ENCODE assay signal across 21 mouse cellular contexts in the genomic region with DNA sequence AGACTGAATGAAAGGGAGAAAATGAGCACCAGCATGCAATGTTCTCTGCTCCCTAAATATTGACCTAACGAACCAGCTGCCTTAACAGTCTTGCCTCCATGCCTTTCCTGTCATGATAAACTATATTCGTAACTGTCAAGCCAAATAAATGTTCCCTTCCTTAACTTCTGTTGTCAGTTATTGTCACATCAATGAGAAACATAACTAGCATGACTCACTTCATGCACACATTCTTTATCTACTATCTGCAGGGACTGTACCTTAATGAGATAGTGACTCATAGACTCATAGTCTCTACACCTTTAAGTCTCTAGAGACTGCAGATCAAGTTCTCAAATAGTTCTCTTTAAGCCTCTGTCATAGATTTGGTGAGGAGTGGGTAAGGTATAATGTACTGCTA.
"Had no signal": no experiment of that assay in that cellular context is flagged by ENCODE, and none has a peak within 500 bp of the region (broad histone marks: within the 10 kb centered on the region; RNA-seq: fewer than 3 reads in every experiment).

No protein-coding gene starts in this region.

- H3K4me2 ChIP-seq: liver, embryonic 15.5 days; lung, embryonic 15.5 days; midbrain, embryonic 11.5 days; midbrain, embryonic 13.5 days; midbrain, embryonic 15.5 days; neural tube, embryonic 13.5 days; neural tube, embryonic 15.5 days had no signal

- H3K4me1 ChIP-seq: liver, embryonic 15.5 days; lung, embryonic 15.5 days; midbrain, embryonic 13.5 days; midbrain, embryonic 15.5 days; neural tube, embryonic 13.5 days; neural tube, embryonic 15.5 days had no signal

- H3K9ac ChIP-seq: liver, embryonic 15.5 days; liver, postnatal 0 days; lung, embryonic 15.5 days; midbrain, embryonic 13.5 days; midbrain, embryonic 15.5 days; neural tube, embryonic 13.5 days; neural tube, embryonic 15.5 days had no signal

- H3K27me3 ChIP-seq: liver, embryonic 15.5 days; lung, embryonic 15.5 days; midbrain, embryonic 13.5 days; neural tube, embryonic 13.5 days; neural tube, embryonic 15.5 days had no signal

- H3K36me3 ChIP-seq: liver, embryonic 15.5 days; lung, embryonic 15.5 days; midbrain, embryonic 13.5 days; midbrain, embryonic 15.5 days; neural tube, embryonic 13.5 days; neural tube, embryonic 15.5 days had no signal

- H3K9me3 ChIP-seq: liver, embryonic 15.5 days; lung, embryonic 15.5 days; midbrain, embryonic 13.5 days; midbrain, embryonic 15.5 days; neural tube, embryonic 13.5 days; neural tube, embryonic 15.5 days had no signal

- DNase-seq: liver, postnatal 0 days; lung, adult 2 months; lung, postnatal 14 days; lung, postnatal 36 days; retina, postnatal 1 day; right cerebral cortex, adult 18-20 months; right cerebral cortex, postnatal 25 days; right cerebral cortex, postnatal 4 days; spleen, adult 18-20 months; thymus, adult 18-20 months; thymus, postnatal 14 days; thymus, postnatal 36 days had no signal

- ATAC-seq: liver, postnatal 0 days; lung, postnatal 0 days; midbrain, embryonic 13.5 days; midbrain, embryonic 15.5 days had no signal

- H3K4me3 ChIP-seq: liver, embryonic 15.5 days; lung, embryonic 15.5 days; midbrain, embryonic 13.5 days; midbrain, embryonic 15.5 days; neural tube, embryonic 13.5 days; neural tube, embryonic 15.5 days had no signal

- H3K27ac ChIP-seq: liver, embryonic 15.5 days; lung, embryonic 15.5 days; macrophage; midbrain, embryonic 13.5 days; midbrain, embryonic 15.5 days; neural tube, embryonic 13.5 days; neural tube, embryonic 15.5 days had no signal
